Mouse (Mus musculus): ENCODE measurements around the gene Nav1.

DNA sequence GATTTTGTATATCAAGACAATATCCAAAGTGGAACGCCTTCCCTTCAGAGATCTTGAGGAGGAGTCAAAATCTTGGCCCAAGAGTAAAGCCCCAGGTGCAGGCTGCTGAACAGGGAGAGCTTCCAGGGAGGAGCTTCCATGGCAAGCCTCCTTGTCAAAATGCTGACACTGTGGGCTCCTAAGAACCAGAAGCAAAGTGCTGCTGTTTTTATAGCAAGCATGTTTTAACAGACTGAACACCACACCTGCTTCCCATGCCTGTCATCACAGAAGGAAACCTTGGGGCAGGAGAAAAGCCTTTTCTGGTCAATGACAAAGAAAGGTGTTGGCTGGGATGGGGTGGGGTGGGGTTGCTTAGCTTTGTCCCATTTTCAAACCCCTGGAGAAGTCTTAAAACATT is 112.0 kb downstream of the Nav1 start:
- no peak for TF ChIP-seq CTCF (IDR thresholded peaks at IDR 0.05; ENCODE audit: borderline replicate concordance, insufficient read depth, low read depth, low read length)
- no peak for TF ChIP-seq POLR2A (IDR thresholded peaks at IDR 0.05; ENCODE audit: borderline replicate concordance, insufficient read depth, low read length)
